Mouse (Mus musculus): ENCODE results near the gene Xxylt1.

GRCm38 (mm10) chr16:30932196-30932595 lies 149.0 kb downstream of the Xxylt1 start:
- TF ChIP-seq CTCF (IDR thresholded peaks at IDR 0.05) (no peak), EP300 (IDR thresholded peaks at IDR 0.05) (no peak)

All from lung, postnatal 0 days (tissue).